Mouse (Mus musculus) heart, postnatal 0 days (tissue): ENCODE data around the gene Tmem151a.

Experiments
- CTCF ChIP-seq: IDR thresholded peaks from 2 replicates; pipeline ENCODE4 v1.5.1; 2016; ENCODE audit warnings: antibody characterized with exemption, control low read depth, low read depth
- EP300 ChIP-seq: IDR thresholded peaks from 2 replicates; pipeline ENCODE4 v1.6.1; 2016; ENCODE audit warnings: antibody characterized with exemption, low read depth

DNA sequence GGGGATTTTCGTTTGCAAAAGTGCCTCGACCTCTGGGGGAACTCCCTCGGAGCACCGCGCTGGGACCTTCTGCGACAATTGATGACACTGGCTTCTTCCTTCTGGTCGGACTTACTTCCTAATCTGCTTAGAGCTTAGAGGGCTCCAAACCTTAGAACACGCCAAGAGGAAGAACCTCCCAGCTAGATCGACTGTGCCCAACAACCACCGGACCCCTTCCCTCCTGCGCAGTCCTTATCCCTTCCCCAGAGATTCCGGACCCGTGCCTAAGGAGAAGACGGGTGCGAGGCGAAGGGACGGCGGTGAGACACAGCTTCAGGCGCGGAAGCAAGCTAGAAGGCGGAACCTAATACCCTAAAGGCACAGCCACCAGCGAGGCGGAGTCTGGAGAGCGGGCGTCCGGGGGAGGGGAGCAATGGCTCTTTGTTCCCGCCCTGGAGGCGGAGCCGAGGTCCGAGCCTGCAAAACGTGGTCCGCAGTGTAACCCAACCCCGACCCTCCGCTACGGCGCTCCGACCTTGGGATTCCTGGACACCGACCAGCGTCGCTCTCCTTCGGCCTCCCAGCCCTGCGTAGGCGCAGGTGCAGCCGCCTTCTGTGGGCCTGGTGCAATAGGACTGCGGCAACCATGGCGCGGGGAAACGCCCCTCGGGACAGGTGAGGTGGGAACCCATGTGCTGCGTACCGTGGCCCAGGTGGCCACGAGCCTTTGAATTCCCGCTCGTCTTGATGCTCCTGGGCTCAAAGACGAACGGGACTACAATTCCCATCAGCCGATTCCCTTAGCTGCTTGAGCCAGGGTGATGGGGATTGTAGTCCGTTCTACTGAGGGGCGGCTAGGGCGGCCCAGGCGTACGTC lies 61.5 kb downstream of the Tmem151a start, which contains the start of gene Slc29a2:
- no peak for TF ChIP-seq CTCF
- no peak for TF ChIP-seq EP300
